Mouse (Mus musculus) liver, postnatal 0 days (tissue): Measurements from ENCODE around the gene G6pc3.

Source experiments
- CTCF ChIP-seq: sonication (generic); IDR thresholded peaks from 2 replicates; pipeline ENCODE4 v1.5.1; 2016; ENCODE audit warnings: antibody characterized with exemption, low read depth
- EP300 ChIP-seq: IDR thresholded peaks from 2 replicates; pipeline ENCODE4 v1.6.1; 2016; ENCODE audit warnings: antibody characterized with exemption, low read depth, mild to moderate bottlenecking

- TF ChIP-seq CTCF = no peak
- TF ChIP-seq EP300 = no peak
Measured at GRCm38 (mm10) chr11:102190848-102191247, 1.4 kb downstream of the G6pc3 start.
